Mouse (Mus musculus): Measurements from ENCODE around the gene Fam102a. TPM values are rescaled to one million over a fixed set of nuclear protein-coding genes. Genes with fewer than 3 reads are reported as not detected.
A peak's percentile ranks its signal among the peaks of the same experiment; 100 is the strongest.

Gene Fam102a
- polyA plus RNA-seq, 1 experiment from 2014 or later: 7.3 TPM

DNA sequence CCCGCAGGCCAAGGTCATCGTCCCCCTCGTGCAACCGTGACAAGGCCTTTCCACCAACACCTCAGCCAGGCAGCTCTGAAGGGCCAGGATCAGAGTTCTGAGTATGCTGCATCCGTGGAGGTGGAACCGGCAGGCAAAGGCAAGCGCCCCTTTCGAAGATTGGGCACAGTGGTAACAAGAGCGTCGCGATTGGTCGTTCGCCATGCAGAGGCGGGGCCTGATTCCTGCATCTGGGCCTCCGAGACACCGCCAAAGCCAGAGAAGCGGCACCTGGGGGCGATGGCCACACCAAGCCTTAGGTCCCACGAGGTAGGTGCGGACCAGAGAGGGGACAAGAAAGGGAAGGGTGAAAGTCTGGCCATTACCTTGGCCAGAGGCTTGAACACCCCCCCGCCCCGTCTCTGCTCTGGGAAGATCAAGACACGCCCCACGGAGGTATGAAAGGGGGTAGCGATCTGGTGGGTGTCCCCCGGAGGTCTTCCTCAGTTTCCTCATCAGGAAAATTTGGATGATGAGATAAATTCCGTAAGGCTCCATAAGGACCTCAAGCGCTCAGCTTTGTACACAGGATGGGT, 40.5 kb downstream of the Fam102a start, which contains the start of gene 9430097D07Rik:
9430097D07Rik (minus strand) TSS at position 99 of the 575 bp plus-strand sequence.
- Histone ChIP-seq H3K4me3 (peak within 1 kb of the TSS; percentile 63), H3K27ac (peak within 1 kb of the TSS; percentile 56), H3K4me1 (peaks cover 32% of the 10 kb centered on the region), H3K27me3 (replicated peaks) (peaks cover 14% of the 10 kb centered on the region), H3K9me3 (no peaks in the 10 kb centered on the region), H3K9ac (peak within 1 kb of the TSS; percentile 60), H3K4me2 (peak within 1 kb of the TSS; percentile 100), H3K36me3 (replicated peaks) (no peaks in the 10 kb centered on the region)
- WGBS: 5% methylated on average over 28 of the region's 28 CpGs
- peak; percentile 81 for ATAC-seq (replicated peaks)

DNA sequence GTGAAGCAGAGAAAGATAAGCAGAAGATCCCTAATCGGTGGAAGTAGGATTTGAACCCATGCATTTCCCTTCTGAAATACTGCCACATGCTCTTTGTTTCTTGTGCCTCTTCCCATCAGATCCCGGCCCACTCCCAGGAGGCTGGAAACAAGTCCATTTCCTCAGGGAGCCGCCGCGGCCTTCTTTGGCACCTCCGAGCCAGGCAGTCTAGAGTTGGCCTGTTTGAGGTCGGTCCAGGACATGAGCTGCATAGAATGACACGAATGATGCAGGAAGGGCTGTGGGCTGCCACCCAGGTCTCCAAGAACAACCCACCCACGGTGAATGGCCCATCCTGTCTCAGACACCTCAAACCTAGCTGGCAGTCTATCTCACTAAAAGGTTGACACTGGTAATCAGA, 41.4 kb downstream of the Fam102a start:
- 84% methylated on average over 9 of the region's 9 CpGs for WGBS
- no peak for ATAC-seq (replicated peaks)
- H3K9ac ChIP-seq: peak overlapping the region; percentile 60; the same call in 1 of the 2 replicates

DNA sequence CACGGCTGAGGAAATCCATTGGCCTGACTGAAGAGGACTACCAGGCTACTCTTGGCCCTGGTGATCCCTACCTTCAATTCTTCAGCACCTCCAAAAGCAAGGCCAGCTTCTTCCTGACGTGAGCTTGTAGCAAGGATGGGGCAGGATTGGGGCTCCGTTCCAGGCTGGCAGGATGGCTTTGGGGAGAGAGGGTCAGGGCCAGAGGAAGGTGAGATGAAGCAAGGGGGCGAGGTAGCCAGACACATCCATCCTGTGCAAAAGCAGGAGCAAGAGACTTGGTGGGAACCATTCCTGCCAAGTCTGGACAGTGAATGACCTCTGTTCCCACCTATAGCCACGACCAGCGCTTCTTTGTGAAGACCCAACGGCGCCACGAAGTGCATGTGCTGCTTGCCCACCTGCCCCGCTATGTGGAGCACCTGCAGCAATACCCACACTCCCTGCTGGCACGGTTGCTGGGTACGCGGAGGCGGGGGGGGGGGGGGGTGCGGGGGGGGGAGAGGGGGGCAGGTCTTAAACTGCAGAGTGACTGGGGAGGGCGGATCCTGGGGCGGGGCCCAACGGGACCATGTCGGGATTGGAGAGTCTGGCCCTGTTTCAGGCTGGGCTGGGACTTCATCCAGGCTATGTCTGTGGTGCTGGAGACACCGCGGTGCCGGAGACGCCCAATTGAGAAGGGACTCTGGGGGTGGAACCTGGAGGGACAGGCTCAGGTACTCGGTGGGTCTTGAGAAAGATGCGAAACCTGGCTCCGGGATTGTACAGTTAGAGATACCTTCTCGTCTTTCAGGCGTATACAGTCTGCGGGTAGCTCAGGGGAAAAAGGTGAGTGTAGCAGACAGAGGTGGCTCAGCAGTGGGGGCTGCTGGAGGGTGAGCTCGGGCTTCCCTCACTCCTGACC, 43.3 kb downstream of the Fam102a start:
- peaks cover 26% of the 10 kb centered on the region for H3K4me1 ChIP-seq
- H3K27ac ChIP-seq: no peak overlapping the region
- no peak overlapping the region for H3K4me2 ChIP-seq
- H3K9me3 ChIP-seq: no peaks in the 10 kb centered on the region
- peaks cover 14% of the 10 kb centered on the region for H3K27me3 ChIP-seq (replicated peaks)
- no peak for ATAC-seq (replicated peaks)
- no peak overlapping the region for H3K4me3 ChIP-seq
- no peaks in the 10 kb centered on the region for H3K36me3 ChIP-seq (replicated peaks)
- WGBS: 42% methylated on average over 26 of the region's 30 CpGs
- H3K9ac ChIP-seq: no peak overlapping the region

More for the DNA sequence above, 41.4 kb downstream of the Fam102a start:
- Histone ChIP-seq H3K4me3 (no peak overlapping the region), H3K36me3 (replicated peaks) (no peaks in the 10 kb centered on the region), H3K27ac (no peak overlapping the region), H3K9me3 (no peaks in the 10 kb centered on the region), H3K4me1 (peaks cover 27% of the 10 kb centered on the region), H3K4me2 (peak overlapping the region; percentile 100; the same call in 1 of the 2 replicates), H3K27me3 (replicated peaks) (peaks cover 14% of the 10 kb centered on the region)

DNA sequence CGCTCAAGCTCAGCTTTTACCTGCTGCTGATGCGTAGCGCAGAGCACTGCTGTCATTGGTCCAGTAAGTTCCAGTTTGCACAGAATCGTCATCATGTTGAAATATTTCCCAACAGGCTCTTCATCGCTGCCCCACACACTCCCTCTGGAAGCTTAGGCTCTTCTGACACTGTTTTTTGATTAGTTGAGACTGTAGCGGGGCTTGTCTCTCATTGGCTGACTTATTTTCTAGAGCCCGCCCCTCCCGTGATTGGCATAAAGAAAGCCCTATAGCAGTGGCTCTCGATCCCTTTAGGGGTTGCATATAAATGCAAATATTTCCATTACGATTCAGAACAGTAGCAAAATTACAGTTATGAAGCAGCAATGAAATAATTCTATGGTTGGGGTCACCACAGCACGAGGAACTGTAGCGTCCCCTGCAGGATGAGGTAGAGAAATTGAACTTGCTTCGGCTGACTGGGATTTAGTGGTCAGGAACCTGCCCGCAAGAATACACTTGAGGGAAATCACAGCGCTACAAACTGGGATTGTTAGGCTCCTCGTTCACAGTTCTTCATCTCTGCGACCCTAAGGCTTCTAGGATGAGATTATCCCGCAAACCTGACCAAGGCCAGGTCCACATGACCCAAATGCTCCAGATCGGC, 46.4 kb downstream of the Fam102a start:
- Histone ChIP-seq H3K9me3 (no peaks in the 10 kb centered on the region), H3K4me1 (peaks cover 17% of the 10 kb centered on the region), H3K27ac (peak overlapping the region; percentile 49), H3K36me3 (replicated peaks) (no peaks in the 10 kb centered on the region), H3K9ac (peak overlapping the region; percentile 22; the same call in 1 of the 2 replicates), H3K4me3 (peak overlapping the region; percentile 34), H3K4me2 (peak overlapping the region; percentile 42), H3K27me3 (replicated peaks) (peaks cover 14% of the 10 kb centered on the region)
- 30% methylated on average over 19 of the region's 19 CpGs for WGBS
- ATAC-seq (replicated peaks): peak; percentile 75

DNA sequence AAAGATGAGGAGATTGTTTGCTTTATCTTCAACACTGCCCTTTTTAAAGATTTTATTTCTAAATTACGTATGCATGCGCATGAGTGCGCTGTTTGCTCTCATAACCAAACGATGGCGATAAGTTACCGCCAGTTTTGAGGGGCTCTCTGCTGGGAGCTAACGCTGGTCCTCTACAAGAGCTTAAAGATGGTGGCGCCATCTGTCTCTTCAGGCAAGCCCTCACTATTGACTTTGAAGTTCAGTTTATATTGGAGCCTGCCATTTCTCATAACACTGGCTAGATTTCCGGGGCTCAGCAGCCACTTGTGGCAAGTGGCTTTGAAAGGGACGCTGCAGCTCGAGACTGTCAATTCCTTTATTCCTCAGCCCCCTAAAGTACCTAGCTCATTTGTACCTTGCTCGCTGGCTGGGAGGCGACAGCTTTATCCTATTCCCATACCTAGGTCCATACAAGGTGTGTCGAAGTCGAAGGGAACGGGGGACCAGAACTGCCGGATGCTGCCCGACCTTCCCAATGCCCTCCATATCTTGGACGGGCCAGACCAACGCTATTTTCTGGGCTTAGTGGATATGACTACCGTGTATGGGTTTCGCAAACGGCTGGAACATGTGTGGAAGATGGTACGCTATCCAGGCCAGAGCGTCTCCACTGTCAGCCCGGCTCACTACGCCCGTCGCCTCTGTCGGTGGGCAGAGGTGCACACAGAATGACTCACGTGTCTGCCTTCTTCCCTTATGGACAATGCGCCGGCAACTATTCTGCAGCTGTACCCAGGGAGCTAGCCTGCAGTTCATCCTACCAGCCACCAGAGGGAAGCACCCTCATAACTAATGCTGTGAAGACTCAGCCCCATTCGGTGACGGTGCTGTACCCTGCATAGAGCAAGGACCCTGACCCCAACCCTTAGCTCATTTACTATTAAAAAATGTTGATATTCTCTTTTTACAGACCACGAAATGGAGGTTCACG, 48.0 kb downstream of the Fam102a start:
- Histone ChIP-seq H3K4me2 (peak overlapping the region; percentile 52), H3K9ac (peak overlapping the region; percentile 27; the same call in 1 of the 2 replicates), H3K27ac (peak overlapping the region; percentile 58; the same call in 1 of the 2 replicates), H3K27me3 (replicated peaks) (peaks cover 14% of the 10 kb centered on the region), H3K4me1 (peaks cover 30% of the 10 kb centered on the region), H3K4me3 (peak overlapping the region; percentile 30), H3K9me3 (no peaks in the 10 kb centered on the region), H3K36me3 (replicated peaks) (no peaks in the 10 kb centered on the region)
- 11% methylated on average over 37 of the region's 37 CpGs for WGBS
- peak; percentile 74 for ATAC-seq (replicated peaks)

DNA sequence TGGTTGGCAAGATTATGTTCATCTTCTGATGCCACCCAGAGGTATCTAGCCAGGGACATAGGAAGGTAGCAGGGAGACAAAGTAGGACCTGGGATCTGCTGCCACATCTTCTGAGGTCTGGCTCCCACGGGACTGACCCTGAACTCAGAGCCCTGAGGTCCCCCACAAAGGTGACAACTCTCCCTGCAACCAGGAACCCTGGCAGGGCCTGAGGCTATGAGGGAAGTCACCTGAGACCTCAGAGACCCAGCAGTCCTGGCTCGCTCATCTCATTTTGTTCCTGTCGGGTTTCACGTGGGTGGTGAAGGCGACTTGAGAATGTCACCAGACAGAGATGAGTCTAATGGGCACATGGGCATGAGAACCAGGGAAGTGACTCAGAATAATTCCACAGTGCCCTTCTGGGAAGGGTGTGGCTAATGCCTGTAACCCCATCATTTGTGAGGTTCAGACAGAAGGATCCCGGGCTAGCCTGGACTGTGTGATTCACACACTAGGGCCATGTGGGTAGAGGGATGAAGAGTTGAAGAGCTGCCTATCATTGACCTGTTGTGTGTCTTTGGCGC, 50.1 kb downstream of the Fam102a start:
- no peak for ATAC-seq (replicated peaks)
- H3K9me3 ChIP-seq: no peaks in the 10 kb centered on the region
- no peaks in the 10 kb centered on the region for H3K36me3 ChIP-seq (replicated peaks)
- H3K4me3 ChIP-seq: no peak overlapping the region
- no peak overlapping the region for H3K4me2 ChIP-seq
- 87% methylated on average over 7 of the region's 7 CpGs for WGBS
- peaks cover 37% of the 10 kb centered on the region for H3K4me1 ChIP-seq
- no peak overlapping the region for H3K27ac ChIP-seq
- H3K9ac ChIP-seq: no peak overlapping the region
- H3K27me3 ChIP-seq (replicated peaks): 0 out of 2 replicates have a peak, but pooled peaks cover under 1% of the 10 kb centered on the region

DNA sequence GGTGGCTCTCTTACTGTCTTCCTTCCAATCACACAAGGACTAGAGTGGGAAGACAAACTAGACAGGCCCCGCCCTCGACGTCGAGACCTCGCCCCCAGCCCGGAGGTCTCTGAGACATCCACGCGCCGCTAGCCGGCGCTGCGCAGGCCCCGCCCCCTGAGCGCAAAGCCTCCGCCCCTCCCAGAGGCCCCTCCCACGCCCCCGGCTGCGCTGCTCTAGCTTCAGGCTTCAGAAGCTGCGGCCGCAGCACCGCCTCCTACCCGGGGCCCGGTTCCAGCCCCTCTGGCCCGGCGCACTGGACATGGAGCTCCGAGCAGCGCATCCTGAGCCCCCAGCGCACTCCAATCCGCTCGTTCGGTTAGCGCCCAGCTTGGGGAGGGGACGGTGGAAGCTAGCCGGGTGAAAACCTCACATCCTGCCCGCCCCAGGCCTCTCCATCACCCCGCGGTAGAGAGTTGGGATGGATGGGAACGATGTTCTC, 51.8 kb downstream of the Fam102a start, which contains the start of gene St6galnac4:
St6galnac4 (plus strand) TSS at position 225 of the 481 bp plus-strand sequence.
- Histone ChIP-seq H3K27ac (peak within 1 kb of the TSS; percentile 48), H3K4me1 (peaks cover 33% of the 10 kb centered on the region), H3K9ac (peak within 1 kb of the TSS; percentile 59), H3K9me3 (no peaks in the 10 kb centered on the region), H3K27me3 (replicated peaks) (no peaks in the 10 kb centered on the region), H3K4me2 (peak within 1 kb of the TSS; percentile 57), H3K4me3 (peak within 1 kb of the TSS; percentile 52), H3K36me3 (replicated peaks) (no peaks in the 10 kb centered on the region)
- under 1% methylated on average over 37 of the region's 38 CpGs for WGBS
- peak; percentile 76 for ATAC-seq (replicated peaks)

DNA sequence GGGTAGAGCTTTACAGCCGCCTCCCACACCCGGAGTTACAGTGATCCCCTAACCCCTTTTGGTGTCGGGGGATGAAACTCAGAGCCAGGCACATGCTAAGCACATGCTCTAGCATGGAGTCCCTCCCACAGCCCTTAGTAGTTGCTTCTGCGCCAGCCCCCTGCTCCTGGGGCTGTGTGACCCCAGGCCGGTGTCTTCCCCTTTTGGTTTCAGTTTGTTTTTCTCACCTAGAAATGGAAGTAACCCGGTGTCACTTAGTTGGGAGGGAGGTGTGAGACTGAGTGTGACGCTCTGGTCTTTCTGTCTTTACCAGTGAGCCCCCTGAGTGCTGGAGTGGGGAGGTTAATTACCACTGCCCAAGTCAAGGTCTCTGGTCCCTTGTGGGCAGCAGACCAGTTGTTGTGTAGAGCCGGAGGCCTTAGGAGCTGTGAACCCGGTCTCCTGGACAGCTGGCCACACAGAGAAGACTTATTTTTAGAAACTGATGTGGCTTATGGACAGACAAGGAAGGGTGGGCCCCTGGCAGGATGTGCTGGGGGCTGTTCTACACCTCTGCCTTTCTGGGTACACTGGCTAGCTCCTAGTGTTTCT, 52.7 kb downstream of the Fam102a start:
- Histone ChIP-seq H3K27ac (no peak overlapping the region), H3K4me2 (peak overlapping the region; percentile 57), H3K36me3 (replicated peaks) (no peaks in the 10 kb centered on the region), H3K4me1 (peaks cover 30% of the 10 kb centered on the region), H3K27me3 (replicated peaks) (no peaks in the 10 kb centered on the region), H3K4me3 (peak overlapping the region; percentile 52), H3K9me3 (no peaks in the 10 kb centered on the region), H3K9ac (peak overlapping the region; percentile 59; the same call in 1 of the 2 replicates)
- ATAC-seq (replicated peaks): no peak
- 56% methylated on average over 9 of the region's 9 CpGs for WGBS

DNA sequence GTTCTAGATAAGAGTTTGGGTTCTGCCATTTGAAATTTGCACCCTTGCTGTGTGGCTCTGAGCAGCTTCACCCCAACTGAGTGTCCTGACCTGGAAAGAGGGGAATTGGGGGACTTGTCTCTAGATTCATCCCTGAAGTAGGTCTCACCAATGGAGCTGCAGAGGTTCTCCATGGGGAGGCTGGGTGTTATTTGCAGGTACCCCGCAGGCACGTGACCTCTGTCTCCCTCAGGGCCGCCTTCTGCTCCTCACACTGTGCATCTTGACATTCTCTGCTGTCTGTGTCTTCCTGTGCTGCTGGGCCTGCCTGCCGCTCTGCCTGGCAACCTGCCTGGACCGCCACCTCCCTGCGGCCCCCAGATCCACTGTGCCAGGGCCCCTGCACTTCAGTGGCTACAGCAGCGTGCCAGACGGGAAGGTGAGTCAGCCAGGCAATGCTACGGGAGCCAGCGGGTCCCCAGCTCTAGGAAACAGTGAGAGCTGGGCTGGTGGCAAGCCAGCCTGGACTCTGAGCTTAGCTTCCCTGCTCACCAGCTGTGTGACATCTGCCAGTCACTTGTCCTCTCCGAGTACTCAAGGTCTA, 54.2 kb downstream of the Fam102a start:
- Histone ChIP-seq H3K9me3 (no peaks in the 10 kb centered on the region), H3K27ac (no peak overlapping the region), H3K4me1 (peaks cover 24% of the 10 kb centered on the region), H3K36me3 (replicated peaks) (no peaks in the 10 kb centered on the region), H3K4me2 (no peak overlapping the region), H3K9ac (no peak overlapping the region), H3K27me3 (replicated peaks) (no peaks in the 10 kb centered on the region), H3K4me3 (no peak overlapping the region)
- 62% methylated on average over 11 of the region's 11 CpGs for WGBS
- no peak for ATAC-seq (replicated peaks)

DNA sequence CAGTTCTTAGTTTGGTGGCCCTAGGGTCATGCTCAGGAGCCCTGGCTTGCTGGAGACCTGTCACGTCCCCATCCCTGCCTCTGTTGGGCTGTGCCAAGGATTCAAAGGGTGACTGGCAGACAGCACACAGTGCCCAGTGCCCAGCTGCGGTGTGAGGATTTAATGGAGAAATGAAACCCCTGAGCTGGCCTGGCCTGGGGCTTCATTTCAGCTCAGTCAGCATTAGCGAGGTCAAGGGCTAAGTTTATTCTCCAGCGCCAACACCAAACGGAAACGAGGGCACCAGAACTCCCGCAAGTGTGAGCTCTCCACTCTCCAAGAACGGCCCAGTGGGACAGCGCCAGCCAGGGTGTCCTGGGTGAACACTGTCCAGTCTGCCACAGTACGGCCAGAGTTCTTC, 55.1 kb downstream of the Fam102a start:
- no peaks in the 10 kb centered on the region for H3K9me3 ChIP-seq
- no peak overlapping the region for H3K4me3 ChIP-seq
- no peaks in the 10 kb centered on the region for H3K27me3 ChIP-seq (replicated peaks)
- H3K4me2 ChIP-seq: no peak overlapping the region
- H3K4me1 ChIP-seq: peaks cover 24% of the 10 kb centered on the region
- WGBS: 83% methylated on average over 10 of the region's 10 CpGs
- no peaks in the 10 kb centered on the region for H3K36me3 ChIP-seq (replicated peaks)
- H3K27ac ChIP-seq: no peak overlapping the region
- ATAC-seq (replicated peaks): no peak
- no peak overlapping the region for H3K9ac ChIP-seq
